Mouse (Mus musculus) olfactory bulb, adult 2 months (tissue): ENCODE measurements at regions not wholly inside any gene's neighbourhood (a gene's known extent, or its start where the extent isn't known, plus 50 kb on each side); places are given as distances from the start of the nearest gene placed in this dataset.

Experiments used
- CTCF ChIP-seq: fragments of 200-500 bp; IDR thresholded peaks from 2 replicates; pipeline ENCODE4 v1.5.1; 2012; ENCODE audit warnings: low read depth, mild to moderate bottlenecking, low read length, moderate library complexity; ENCODE audit not compliant: insufficient read depth
- POLR2A ChIP-seq: fragments of 200-500 bp; IDR thresholded peaks from 2 replicates; pipeline ENCODE4 v1.6.1; 2012; ENCODE audit warnings: mild to moderate bottlenecking, low read depth, low read length, moderate library complexity; ENCODE audit not compliant: insufficient read depth

DNA sequence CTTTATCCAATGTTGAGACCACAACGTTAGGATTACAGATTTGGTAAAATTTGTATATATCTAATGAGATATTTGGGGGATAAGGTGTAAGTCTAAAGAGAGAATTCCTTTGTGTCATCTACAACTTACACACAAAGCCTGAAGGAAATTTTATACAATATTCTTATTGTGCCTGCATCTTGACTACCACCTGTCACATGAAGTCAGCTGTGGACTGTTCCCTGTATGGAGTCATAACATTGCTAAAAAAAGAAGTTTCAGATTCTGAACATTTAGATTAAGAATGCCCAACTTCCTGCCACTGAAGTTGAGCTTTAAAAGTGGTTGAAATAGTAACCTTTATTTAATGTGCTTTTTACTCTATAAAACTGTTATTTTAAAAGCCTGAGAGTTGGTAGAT lies 60.1 kb upstream of the Fyn start:
- no peak for TF ChIP-seq POLR2A
- no peak for TF ChIP-seq CTCF
